Mouse (Mus musculus): ENCODE data around the gene Prdm8. TPM values are rescaled to one million over a fixed set of nuclear protein-coding genes. Genes with fewer than 3 reads are reported as not detected.

Gene Prdm8
- polyA plus RNA-seq, 1 experiment from 2014 or later, result 0.07 TPM

DNA sequence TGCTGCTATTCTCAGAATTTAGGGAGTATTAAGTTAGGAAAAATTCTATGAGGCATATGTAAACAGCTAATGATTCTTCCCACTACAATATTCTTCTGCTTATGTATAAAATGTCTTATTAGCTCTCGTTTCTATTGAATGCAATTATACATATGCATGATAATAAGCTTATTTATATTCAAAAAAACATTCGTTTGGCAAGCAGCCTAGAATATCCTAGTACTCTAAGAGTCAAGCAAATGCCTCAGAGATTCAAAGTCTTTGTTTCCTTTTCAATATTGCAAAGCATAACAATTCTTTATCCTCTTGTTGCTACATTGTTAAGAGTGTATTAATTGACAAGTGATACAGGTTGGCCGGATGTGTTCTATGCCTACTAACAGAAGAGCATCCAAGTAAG, 34.6 kb downstream of the Prdm8 start:
- H3K4me3 ChIP-seq (ENCODE audit: low read depth, low read length), result no peak overlapping the region
- H3K4me2 ChIP-seq (replicated peaks; ENCODE audit: low read depth), result no peak overlapping the region
- no peaks in the 10 kb centered on the region for H3K27me3 ChIP-seq (ENCODE audit: control insufficient read depth, insufficient read depth, low read length)
- ATAC-seq (ENCODE audit: low FRiP score, low TSS enrichment), result no peak
- H3K4me1 ChIP-seq (replicated peaks; ENCODE audit: control insufficient read depth, insufficient read depth), result no peaks in the 10 kb centered on the region
- H3K36me3 ChIP-seq (ENCODE audit: control insufficient read depth, insufficient read depth, low read length), result no peaks in the 10 kb centered on the region
- H3K9me3 ChIP-seq (ENCODE audit: control insufficient read depth, low read length), result no peaks in the 10 kb centered on the region
- H3K9ac ChIP-seq (ENCODE audit: low read length), result no peak overlapping the region
- no peak for DNase-seq (ENCODE audit: low spot score)
- H3K27ac ChIP-seq (replicated peaks), result no peak overlapping the region
- WGBS, result 62% methylated on average over 3 of the region's 3 CpGs
- TF ChIP-seq CTCF (IDR thresholded peaks at IDR 0.05; ENCODE audit: low read depth), result no peak
- TF ChIP-seq EP300 (optimal IDR thresholded peaks at IDR 0.05), result no peak

DNA sequence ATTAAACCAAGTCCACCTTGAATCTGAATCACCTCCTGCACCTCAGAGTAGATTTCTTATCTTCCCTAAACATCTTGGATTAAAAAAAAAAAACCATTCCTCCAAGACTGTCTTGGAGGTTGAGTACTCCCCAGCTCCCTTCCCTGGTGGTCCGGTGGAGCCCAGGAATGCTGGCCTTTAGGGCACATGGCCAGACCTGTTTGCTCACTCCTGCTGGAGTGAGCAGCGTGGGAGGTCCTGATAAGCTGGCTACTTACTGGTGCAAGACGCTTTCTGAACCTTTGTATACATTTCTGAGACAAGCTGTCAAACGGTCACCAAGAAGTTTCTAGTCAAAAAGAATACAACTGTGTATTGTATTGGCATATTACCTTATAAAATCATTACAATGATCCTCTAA, 36.0 kb downstream of the Prdm8 start:
- no peaks in the 10 kb centered on the region for H3K27me3 ChIP-seq (ENCODE audit: control insufficient read depth, insufficient read depth, low read length)
- H3K27ac ChIP-seq (replicated peaks), result no peak overlapping the region
- no peaks in the 10 kb centered on the region for H3K9me3 ChIP-seq (ENCODE audit: control insufficient read depth, low read length)
- no peaks in the 10 kb centered on the region for H3K4me1 ChIP-seq (replicated peaks; ENCODE audit: control insufficient read depth, insufficient read depth)
- no peak overlapping the region for H3K4me2 ChIP-seq (replicated peaks; ENCODE audit: low read depth)
- 11% methylated on average over 4 of the region's 4 CpGs for WGBS
- TF ChIP-seq EP300 (optimal IDR thresholded peaks at IDR 0.05) (no peak), CTCF (IDR thresholded peaks at IDR 0.05; ENCODE audit: low read depth) (no peak)
- no peaks in the 10 kb centered on the region for H3K36me3 ChIP-seq (ENCODE audit: control insufficient read depth, insufficient read depth, low read length)
- no peak overlapping the region for H3K9ac ChIP-seq (ENCODE audit: low read length)
- DNase-seq (ENCODE audit: low spot score), result no peak
- H3K4me3 ChIP-seq (ENCODE audit: low read depth, low read length), result no peak overlapping the region
- no peak for ATAC-seq (ENCODE audit: low FRiP score, low TSS enrichment)

DNA sequence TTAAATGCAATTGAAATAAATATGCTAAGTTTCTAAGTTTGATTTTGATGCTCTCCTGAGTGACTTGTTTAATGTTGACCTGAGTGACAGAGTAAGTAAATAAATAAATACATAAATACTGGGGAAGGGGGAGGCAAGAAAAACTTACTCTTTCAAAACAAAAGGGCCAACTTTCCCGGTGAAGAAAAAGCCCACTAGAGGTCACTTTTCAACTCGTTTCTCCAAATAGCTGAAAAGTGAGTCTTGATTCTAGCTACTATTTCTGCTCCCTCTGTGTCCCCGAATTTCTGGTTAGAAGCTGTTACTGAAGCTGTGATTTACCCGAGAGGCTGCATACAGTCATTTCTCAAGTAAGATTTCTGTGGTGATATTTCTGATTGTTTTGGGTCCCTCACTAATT, 45.5 kb downstream of the Prdm8 start:
- Histone ChIP-seq H3K4me1 (replicated peaks; ENCODE audit: control insufficient read depth, insufficient read depth) (no peaks in the 10 kb centered on the region), H3K9ac (ENCODE audit: low read length) (no peak overlapping the region), H3K36me3 (ENCODE audit: control insufficient read depth, insufficient read depth, low read length) (no peaks in the 10 kb centered on the region), H3K4me3 (ENCODE audit: low read depth, low read length) (no peak overlapping the region), H3K9me3 (ENCODE audit: control insufficient read depth, low read length) (no peaks in the 10 kb centered on the region), H3K4me2 (replicated peaks; ENCODE audit: low read depth) (no peak overlapping the region), H3K27me3 (ENCODE audit: control insufficient read depth, insufficient read depth, low read length) (no peaks in the 10 kb centered on the region), H3K27ac (replicated peaks) (no peak overlapping the region)
- ATAC-seq (ENCODE audit: low FRiP score, low TSS enrichment), result no peak
- TF ChIP-seq EP300 (optimal IDR thresholded peaks at IDR 0.05) (no peak), CTCF (IDR thresholded peaks at IDR 0.05; ENCODE audit: low read depth) (no peak)
- DNase-seq (ENCODE audit: low spot score), result no peak
- WGBS, result 57% methylated on average over 4 of the region's 4 CpGs

DNA sequence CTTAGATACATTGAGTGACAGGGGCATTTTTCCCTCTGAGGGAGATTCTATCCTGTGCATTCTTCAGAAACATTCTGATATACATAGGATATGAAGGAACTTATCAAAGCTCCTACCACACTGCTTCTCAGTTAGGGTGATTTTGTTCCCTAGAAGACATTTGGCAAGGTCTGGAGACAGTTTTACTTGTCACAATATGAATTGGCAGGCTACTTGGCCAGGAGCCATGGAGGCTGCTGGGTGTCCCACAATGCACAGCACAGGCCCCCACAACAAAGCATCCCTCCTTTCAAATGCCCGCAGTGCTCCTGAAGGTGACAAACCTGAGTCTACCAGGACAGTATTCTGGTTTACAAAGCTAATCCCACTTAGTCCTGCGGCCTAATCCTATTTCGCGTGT, 55.0 kb downstream of the Prdm8 start:
- TF ChIP-seq EP300 (optimal IDR thresholded peaks at IDR 0.05) (no peak), CTCF (IDR thresholded peaks at IDR 0.05; ENCODE audit: low read depth) (no peak)
- Histone ChIP-seq H3K4me2 (replicated peaks; ENCODE audit: low read depth) (no peak overlapping the region), H3K27me3 (ENCODE audit: control insufficient read depth, insufficient read depth, low read length) (no peaks in the 10 kb centered on the region), H3K36me3 (ENCODE audit: control insufficient read depth, insufficient read depth, low read length) (no peaks in the 10 kb centered on the region), H3K9me3 (ENCODE audit: control insufficient read depth, low read length) (no peaks in the 10 kb centered on the region), H3K27ac (replicated peaks) (no peak overlapping the region), H3K4me1 (replicated peaks; ENCODE audit: control insufficient read depth, insufficient read depth) (no peaks in the 10 kb centered on the region), H3K4me3 (ENCODE audit: low read depth, low read length) (no peak overlapping the region), H3K9ac (ENCODE audit: low read length) (no peak overlapping the region)
- DNase-seq (ENCODE audit: low spot score), result no peak
- WGBS, result 54% methylated on average over 4 of the region's 4 CpGs
- no peak for ATAC-seq (ENCODE audit: low FRiP score, low TSS enrichment)

DNA sequence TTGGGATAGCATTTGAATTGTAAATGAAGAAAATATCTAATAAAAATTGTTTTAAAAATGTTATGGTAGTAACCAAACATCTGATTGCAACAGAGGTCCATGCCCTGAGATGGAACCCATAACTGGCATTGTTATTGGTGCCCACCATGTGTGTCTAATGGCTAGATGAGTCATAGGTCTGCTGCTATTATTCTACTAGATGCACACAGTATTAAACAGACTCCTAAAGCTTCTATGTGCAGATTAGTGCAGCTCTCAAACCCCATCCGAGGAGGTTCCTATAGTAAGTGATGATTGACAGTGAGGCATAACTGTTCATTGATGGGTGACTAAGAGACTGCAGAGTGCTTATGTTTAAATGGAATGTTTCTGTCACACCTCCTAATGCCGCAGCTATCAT, 59.7 kb downstream of the Prdm8 start:
- Histone ChIP-seq H3K4me3 (ENCODE audit: low read depth, low read length) (no peak overlapping the region), H3K4me2 (replicated peaks; ENCODE audit: low read depth) (no peak overlapping the region), H3K9ac (ENCODE audit: low read length) (no peak overlapping the region), H3K9me3 (ENCODE audit: control insufficient read depth, low read length) (no peaks in the 10 kb centered on the region), H3K27ac (replicated peaks) (no peak overlapping the region), H3K4me1 (replicated peaks; ENCODE audit: control insufficient read depth, insufficient read depth) (no peaks in the 10 kb centered on the region), H3K27me3 (ENCODE audit: control insufficient read depth, insufficient read depth, low read length) (no peaks in the 10 kb centered on the region), H3K36me3 (ENCODE audit: control insufficient read depth, insufficient read depth, low read length) (no peaks in the 10 kb centered on the region)
- DNase-seq (ENCODE audit: low spot score), result no peak
- ATAC-seq (ENCODE audit: low FRiP score, low TSS enrichment), result no peak
- TF ChIP-seq EP300 (optimal IDR thresholded peaks at IDR 0.05) (no peak), CTCF (IDR thresholded peaks at IDR 0.05; ENCODE audit: low read depth) (no peak)
- WGBS, result 74% methylated on average over 2 of the region's 2 CpGs

DNA sequence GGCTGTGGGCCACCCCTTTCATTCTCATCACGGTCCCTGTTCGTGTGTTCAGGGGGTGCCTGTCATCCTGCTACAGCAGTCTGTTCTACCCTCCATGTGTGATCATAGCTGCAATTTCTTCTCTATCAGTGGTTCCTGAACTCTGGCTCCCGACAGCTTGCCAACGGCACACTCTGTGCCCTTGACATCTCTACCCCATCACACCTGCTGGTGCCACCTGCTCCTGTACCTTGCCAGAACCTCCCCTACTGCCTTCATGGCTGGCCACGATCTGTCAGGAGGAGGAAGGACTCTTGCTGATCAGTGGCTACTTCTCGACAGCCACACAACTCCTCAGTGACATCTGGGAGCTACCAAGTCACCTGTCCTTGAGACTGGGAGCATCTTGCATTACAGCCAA, 62.5 kb downstream of the Prdm8 start:
- no peaks in the 10 kb centered on the region for H3K27me3 ChIP-seq (ENCODE audit: control insufficient read depth, insufficient read depth, low read length)
- no peak overlapping the region for H3K27ac ChIP-seq (replicated peaks)
- H3K9ac ChIP-seq (ENCODE audit: low read length), result no peak overlapping the region
- ATAC-seq (ENCODE audit: low FRiP score, low TSS enrichment), result no peak
- no peak overlapping the region for H3K4me3 ChIP-seq (ENCODE audit: low read depth, low read length)
- no peaks in the 10 kb centered on the region for H3K36me3 ChIP-seq (ENCODE audit: control insufficient read depth, insufficient read depth, low read length)
- DNase-seq (ENCODE audit: low spot score), result no peak
- TF ChIP-seq EP300 (optimal IDR thresholded peaks at IDR 0.05), result no peak
- TF ChIP-seq CTCF (IDR thresholded peaks at IDR 0.05; ENCODE audit: low read depth), result no peak
- 77% methylated on average over 6 of the region's 6 CpGs for WGBS
- H3K4me1 ChIP-seq (replicated peaks; ENCODE audit: control insufficient read depth, insufficient read depth), result no peaks in the 10 kb centered on the region
- no peaks in the 10 kb centered on the region for H3K9me3 ChIP-seq (ENCODE audit: control insufficient read depth, low read length)
- H3K4me2 ChIP-seq (replicated peaks; ENCODE audit: low read depth), result no peak overlapping the region
